Mouse (Mus musculus) lung, adult 2 months (tissue): Measurements from ENCODE around the gene Ppp2r5e.

Source experiments
- CTCF ChIP-seq: fragments of 200-500 bp; IDR thresholded peaks from 2 replicates; pipeline ENCODE4 v1.5.1; 2011; ENCODE audit warnings: mild to moderate bottlenecking, low read length, control low read depth; ENCODE audit not compliant: insufficient read depth
- POLR2A ChIP-seq: fragments of 200-500 bp; IDR thresholded peaks from 2 replicates; pipeline ENCODE4 v1.6.1; 2011; ENCODE audit warnings: low read depth, mild to moderate bottlenecking, control low read depth, low read length, borderline replicate concordance; ENCODE audit errors: extremely low read depth

GRCm38 (mm10) chr12:75638345-75638744, 42.3 kb upstream of the Ppp2r5e start:
- no peak for TF ChIP-seq CTCF
- no peak for TF ChIP-seq POLR2A
